Mouse (Mus musculus): ENCODE results near the gene D630003M21Rik.

Gene D630003M21Rik

DNA sequence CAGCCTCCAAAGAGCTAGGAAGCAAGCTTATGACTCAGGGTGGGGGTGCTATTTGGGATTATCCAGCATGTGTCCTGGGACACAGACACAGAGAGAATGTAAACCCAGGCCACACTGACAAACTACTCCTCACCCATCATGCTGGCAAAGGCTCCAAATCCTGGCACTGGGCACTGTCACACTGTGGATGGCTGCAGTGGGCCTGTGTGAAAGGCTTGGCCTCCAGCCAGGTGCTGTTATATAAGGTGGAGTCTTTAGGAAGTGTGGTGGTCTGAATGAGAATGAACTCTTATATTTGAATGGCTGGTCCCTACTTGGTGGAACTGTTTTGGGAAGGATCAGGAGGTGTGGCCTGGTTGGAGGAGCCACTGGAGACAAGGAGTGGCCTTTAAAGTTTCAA lies 7.7 kb upstream of the D630003M21Rik start:
- no peak for DNase-seq (ENCODE audit: low read depth, low spot score)

DNA sequence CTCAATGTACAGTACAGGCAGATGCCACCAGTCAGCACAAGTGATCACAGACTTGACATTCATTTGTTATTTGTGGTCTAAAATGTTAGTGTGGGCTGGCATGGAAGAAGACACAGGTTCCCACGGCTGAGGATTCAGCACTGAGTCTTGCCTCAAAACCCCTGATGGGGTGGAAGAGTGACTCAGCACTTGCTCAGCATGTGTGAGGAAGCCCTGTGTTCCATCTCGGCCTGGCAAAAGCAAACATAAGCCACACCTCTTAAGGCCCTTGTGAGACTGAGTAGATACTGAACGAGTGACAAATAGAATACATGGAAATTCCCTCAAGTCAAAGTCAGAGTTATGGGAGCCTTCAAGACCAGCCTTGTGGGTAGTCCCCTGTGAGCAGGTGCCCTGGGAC lies 4.1 kb upstream of the D630003M21Rik start:
- DNase-seq (ENCODE audit: low read depth, low spot score) = no peak

DNA sequence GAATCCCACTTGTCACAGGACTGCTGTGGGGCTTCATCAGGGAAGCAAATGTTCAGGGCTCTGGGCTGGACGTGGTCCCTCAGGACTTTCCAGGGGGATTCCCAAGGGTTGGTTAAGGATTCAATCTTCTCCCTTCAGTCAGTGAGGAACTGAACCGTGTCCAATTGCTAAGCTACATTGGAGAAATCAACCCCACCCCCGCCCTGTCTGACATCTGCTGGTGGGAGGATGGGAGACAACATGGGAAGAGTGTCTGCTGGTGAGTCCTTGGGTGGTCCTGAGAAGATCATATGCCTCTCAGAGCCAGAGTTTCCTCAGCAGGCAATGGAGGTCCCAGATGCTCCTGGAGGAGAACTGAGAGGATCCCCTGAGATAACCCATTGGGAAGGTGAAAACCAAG lies 3.4 kb upstream of the D630003M21Rik start:
- no peak for DNase-seq (ENCODE audit: low read depth, low spot score)

DNA sequence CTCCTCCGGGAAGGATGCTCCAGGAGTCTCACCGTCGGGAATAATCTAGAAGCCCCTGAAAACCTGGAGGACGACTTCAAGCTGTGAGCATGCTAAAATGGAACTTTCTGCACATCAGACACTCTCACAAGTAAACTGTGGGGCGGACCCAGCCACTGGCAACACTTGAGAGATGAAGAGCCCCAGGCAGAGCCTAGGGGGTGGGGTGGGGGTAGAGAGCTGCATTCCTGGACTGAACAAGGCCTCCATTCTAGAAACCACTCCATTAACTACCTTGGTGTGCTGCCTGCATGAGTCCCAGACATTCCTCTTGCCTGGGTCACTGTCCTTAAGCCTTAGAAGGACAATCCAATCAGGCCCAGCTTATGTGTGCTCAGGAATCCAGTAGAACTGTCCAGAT lies 2.0 kb upstream of the D630003M21Rik start:
- DNase-seq (ENCODE audit: low read depth, low spot score) = no peak

DNA sequence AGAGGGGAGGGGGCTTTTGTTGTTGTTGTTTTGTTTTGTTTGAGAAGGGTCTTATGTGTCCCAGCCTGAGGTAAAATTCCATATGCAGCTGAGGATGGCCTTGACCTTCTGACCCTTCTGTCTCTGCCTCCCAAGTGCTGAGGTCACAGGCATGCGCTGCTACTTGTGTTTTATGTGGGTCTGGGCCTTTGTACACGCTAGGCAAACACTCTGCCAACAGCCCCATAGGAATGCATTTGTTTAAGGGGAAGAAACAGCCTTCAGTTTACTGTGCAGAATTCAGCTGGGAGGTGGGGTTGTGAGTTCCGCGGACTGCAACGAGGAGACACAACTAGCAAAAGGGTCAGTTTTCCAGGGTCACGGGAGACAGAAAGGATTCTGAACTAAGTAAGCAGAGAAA lies 1.6 kb upstream of the D630003M21Rik start:
- no peak for DNase-seq (ENCODE audit: low read depth, low spot score)

DNA sequence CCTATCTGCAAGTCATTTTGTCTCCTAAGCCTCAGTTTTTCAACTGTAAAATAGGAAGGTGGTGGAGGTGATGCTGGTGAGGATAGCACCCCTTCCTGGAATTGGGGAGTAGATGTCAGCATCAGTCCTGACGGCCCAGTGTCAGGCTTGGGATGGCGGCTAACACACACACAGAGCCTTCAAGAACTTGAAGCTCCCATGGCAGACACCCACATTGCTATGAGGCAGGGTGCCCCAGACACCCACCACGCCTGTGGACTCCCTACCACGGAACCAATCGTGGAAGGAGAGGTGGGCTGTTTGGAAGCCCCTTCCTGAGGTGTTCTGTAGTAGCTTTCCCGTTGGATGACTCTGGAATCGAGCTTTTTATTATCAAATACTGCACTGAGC lies 476 bp upstream of the D630003M21Rik start:
- no peak for DNase-seq (ENCODE audit: low read depth, low spot score)

DNA sequence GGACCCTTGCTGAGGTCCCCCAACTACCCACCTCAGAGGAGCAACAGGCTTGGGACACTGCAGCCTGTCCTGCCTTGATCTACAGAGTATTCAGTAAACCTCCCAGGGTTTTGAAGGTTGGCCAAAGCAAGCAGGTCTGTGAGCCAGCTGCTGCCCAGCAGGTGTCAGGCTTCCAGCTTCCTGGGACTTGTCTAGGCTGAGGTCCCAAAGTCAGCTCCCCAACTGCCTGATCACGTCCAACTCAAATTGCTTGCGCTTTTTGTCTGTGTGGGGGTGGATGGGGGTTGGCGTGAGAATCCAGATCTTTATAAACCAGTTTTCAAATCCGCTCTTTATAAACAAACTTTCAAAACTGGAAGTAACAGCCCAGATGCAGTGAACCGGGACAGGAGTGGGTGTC lies 3.7 kb downstream of the D630003M21Rik start:
- peak; percentile 73 for DNase-seq (ENCODE audit: low read depth, low spot score)

DNA sequence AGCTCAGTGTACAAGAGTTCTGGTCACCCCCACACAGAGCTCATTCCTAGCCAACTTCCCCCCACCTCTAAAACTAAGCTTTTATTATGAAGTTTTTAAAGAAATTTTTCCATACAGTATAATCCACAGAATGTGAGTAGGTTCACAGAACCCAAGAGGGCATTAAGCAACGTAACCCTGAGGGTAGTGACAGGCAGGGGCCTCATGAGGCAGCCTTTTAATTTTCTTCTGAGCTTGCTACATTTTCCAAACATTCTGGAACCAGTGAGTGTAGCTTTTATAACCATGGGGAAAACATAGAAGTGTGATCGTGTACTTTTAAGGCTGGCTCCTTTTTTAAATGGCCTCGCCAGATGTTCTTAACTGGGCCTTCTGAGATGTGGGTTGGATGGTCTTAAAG lies 5.5 kb downstream of the D630003M21Rik start:
- DNase-seq (ENCODE audit: low read depth, low spot score) = no peak

DNA sequence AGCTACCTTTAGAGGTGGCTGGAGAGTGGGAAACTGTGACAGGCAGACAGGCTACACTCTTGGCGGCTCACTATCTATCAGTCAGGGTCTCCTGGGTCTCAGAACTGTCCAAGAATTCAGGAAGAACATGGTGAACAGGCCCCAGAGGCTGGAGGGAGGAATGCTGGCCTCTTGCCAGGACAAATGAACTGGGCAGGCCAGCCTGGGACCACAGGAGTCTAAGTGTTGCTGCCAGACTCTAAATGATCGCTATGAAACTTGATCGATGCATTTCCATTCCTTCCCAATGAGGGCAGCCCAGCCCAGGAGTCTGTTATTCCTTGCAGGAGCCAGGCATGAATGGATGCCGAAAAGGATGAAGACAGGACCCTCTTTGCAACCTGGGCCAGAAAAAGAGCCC lies 6.4 kb downstream of the D630003M21Rik start:
- DNase-seq (ENCODE audit: low read depth, low spot score) = peak; percentile 71

DNA sequence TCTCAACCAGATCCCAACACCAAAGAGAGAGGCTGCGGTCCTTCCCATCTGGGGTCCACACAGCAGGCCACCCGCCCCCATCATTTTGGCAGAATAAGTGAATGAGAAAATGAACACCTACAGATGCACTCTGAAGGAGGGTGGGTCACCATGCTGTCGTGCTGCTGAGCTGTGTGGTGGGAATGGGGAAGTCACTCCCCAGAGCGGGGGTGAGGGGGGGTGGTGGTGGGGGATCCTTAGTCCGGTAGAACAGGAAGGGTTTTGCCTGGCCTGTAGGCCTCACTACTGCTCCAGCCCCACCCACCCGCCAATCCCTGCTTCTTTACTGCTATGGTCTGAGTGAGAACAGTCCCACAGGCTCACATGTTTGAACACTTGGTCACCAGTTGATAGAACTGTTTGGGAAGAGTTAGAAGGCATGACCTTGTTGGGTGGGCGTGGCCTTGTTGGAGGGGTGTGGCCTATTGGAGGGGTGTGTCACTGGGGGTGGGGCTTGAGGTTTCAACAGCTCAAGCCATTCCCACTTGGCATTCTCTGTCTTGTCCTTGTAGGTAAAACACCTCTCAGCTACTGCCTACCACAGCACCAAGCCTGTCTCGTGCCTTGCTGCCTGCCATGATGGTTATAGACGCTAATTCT lies 7.5 kb downstream of the D630003M21Rik start:
- no peak for DNase-seq (ENCODE audit: low read depth, low spot score)

DNA sequence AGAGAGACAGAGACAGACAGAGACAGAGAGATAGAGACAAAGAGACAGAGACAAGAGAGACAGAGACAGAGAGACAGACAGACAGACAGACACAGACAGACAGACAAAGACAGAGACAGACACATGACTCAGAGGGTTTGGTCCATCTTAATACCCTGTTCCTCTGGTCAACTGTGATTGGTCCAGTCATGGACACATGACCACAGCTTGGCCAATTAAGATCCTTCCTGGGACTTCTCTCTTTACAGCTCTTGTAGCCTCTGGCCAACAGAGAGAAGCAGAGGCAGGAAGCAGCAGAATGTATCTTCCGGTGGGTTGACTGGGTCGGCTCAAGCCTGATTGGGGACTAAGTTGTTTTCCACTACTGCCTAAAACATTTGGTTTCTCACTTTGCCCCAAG lies 9.5 kb downstream of the D630003M21Rik start:
- no peak for DNase-seq (ENCODE audit: low read depth, low spot score)

DNA sequence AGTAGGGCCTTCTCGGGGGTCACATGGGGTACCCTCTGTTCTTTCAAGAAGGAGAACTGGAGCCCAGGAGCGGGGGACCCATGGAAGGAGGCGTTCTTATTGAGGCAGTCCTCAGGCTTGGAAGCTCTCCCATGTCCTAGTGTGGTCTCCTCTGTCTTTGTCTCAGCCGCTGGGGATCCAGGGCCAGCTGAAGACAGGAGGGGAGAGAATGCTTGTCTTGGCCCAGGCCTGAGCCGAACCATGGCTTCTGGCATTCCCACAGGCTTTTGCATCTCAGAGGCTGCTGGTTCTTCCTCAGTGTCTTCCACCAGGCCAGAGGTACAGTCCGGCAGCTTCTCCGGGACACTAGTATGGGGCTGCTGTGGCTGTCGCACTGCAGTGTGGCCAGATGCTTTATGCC lies 12.5 kb downstream of the D630003M21Rik start:
- no peak for DNase-seq (ENCODE audit: low read depth, low spot score)

DNA sequence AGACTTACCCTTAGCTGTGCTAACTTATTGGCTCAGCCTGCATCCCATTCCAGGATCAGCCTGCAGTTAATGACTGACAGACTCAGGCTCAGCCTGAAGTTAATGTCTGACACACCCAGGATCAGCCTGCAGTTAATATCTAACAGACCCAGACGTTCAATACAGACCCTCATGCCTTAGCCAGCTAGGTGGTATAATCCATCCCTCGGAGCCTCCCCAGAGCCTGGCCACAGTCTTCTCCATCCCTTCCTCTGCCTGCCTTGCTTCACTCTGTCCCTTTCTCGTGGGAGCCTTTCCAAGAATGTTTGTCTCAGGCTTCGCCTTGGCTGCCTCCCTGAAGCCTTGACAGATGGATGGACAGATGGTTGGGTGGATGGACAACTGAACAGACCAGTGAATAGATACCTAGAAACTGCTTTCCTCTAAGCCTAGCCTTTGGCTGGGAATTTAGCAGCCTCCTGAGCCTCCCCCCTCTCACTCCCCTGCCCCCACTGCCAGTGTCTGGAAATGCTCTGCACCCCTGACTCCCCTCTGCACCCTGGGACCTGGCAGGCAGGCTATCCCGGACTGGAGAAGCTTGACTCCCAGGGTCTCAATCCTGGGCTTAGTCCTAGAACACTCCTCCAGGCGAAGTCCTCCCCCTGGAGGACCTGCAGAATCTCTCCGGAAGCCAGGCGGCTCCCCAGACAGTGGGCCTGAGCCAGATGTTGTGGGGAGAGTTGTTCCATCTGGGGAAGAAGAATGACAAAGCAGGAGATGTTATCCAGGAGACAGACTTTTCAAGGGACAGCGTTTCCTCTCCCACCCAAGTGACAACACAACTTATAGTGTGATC lies 13.5 kb downstream of the D630003M21Rik start:
- peak; percentile 37 for DNase-seq (ENCODE audit: low read depth, low spot score)

DNA sequence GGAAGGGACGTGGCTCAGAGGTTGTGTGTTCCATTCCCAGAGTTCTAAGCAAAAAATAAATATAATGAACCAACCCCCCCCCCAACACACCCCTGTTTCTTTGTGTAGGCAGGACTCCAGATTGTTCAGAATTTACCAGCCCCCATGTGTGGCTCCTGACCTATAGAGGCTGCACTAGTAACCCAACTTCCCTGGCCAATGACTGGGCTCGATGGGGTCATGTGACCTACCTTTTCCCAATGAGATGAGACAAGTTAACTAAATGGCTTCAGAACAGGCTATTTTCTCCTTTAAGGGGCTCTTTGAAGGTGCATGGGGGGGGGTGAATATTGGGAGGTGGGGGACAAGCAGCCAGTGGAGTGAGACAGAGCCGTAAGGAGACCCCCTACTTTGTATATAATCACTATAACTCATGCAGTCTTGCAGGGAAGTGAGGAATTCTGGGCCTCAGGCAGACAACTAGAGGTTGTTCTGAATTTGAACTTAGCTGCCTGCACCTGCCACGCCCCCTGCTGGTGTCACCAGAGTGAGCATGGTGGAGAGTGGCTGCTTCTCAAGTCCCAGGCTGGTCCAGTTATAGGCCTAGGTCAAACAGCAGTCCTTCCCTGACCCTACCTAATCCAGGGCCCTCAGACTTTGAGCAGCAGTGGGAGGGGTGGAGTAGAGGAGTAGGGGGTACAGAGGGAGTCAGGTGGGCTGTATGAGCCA lies 17.1 kb downstream of the D630003M21Rik start:
- no peak for DNase-seq (ENCODE audit: low read depth, low spot score)

DNA sequence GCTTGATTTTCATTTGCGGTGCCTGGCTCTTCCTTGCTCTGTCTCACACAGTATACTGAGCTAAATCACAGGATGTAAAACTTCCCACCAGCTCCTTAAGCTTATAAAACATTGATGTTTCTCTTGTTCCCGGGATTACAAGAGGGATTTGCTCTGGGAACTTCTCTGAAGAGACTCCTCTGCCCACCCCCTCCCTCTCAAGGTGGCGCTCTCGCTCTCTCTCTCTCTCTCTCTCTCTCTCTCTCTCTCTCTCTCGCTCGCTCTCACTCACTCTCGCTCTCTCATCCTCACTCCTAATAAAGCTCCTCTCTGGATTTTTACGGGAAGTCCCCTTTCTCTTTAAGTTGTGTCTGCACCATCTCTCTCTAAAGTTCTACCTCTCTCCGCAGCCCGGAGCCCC lies 18.1 kb downstream of the D630003M21Rik start:
- DNase-seq (ENCODE audit: low read depth, low spot score) = no peak

DNA sequence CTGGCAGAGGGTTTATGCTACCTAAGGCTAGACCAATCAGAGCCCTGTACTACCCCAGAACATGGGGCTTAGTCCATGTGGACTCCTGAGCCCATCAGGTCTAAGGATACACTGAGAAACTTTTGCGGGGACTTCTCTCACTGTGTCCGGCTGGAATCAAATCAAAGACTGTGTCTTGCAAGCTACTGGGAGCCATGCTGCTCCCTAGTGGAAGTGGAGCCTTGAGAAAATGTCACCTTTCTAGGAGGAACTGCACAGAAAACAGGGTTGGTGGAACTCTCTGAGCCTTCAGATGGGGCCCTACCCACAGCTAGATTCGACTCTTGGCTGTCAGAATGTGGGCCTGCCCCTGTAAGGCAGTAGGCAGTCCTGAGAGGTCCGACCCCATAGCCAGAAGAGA lies 18.5 kb downstream of the D630003M21Rik start:
- DNase-seq (ENCODE audit: low read depth, low spot score) = no peak

DNA sequence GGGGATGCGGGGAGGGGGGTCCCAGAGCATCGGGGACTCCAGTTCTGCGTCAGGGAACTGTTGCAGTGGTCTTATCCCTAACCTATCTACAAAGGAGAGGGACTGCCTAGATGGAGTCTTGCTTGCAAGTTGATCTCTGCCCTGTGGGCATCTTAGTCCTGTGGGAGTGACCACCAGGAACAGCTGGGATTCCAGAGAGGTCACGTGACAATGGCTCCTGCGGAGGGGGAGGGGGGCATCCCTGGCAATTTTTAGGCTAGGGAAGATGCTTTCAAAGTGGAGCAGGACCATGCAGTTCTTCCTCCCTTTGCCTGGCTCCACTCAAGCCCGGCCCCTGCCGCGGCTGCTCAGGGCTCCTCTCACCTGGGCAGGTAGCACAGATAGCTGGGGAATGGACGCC lies 19.2 kb downstream of the D630003M21Rik start:
- no peak for DNase-seq (ENCODE audit: low read depth, low spot score)

DNA sequence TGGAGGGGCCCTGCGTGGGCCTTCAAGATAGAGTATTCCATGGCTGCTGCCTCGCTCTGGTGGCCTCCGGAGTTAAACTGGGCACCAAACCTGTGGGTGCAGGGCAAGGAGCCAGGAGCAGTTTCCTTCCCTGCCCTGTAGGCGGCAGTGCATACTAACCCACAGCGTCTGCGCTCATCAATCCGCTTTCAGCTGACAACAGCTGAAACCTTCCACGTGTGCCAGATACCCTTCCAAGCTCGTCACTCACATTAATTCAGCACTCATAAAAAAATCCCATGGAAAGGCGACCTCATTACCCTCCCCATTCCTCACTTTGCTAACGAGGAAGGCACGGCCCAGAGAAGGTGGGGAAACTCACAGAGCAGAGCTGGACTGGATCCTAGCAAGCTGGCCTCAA lies 21.2 kb downstream of the D630003M21Rik start:
- DNase-seq (ENCODE audit: low read depth, low spot score) = peak; percentile 68

DNA sequence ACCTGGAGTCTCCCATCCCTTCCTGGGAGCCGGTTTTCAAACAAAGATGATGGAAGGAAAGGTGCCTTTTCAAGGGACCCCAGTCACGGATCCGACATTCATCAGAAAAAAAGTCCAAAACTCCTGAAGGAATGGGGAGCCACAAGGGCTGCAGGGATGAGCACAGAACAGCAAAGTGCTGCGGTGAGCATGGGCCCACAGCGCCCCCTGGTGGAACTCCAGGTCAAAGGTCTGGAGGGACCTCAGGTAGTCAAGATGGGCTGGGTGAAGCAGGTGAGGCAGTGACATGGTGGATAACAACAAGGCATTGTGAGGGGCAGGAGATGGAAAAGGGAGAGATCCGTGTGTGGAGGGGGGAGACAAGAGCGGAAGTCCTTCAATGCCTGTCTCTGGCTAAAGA lies 24.9 kb downstream of the D630003M21Rik start:
- no peak for DNase-seq (ENCODE audit: low read depth, low spot score)

DNA sequence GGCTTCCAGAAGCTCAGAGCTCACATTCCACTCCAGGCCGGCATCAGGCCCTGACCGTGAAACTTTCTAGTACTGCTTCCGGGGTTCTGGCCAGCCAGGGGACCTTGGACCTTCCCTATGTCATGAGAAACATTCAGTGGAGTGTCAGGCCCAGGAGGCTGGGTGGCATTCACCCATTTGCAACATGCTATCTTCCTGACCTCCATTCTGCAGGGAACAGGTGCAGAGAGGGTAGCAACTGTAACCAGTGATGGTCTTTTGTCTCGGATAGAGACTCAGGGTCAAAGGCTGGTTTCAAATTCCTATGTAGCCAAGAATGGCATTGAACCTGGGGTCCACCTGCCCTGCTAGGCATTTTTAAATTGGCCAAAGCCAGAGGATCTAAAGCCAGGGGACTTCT lies 25.3 kb downstream of the D630003M21Rik start:
- DNase-seq (ENCODE audit: low read depth, low spot score) = no peak

DNA sequence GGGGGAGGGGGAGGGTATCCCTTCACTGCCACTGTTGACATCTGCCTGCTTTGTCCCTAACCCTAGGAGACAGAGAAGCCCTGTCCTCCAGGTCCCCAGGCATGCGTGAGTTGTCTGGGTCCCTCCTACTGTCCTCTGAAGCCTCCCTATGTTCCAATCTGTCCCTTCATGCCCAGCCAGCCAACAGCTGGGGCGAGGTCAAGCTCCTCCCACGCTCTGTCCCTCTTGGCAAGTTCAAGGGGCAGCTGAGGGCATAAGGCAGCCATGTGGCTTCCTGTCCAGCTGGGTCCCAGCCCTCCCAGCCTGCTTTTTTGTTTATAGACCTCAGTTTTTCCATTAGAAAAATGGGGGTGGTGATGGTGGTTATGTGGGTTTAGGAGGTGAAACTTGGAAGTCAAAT lies 29.7 kb downstream of the D630003M21Rik start:
- DNase-seq (ENCODE audit: low read depth, low spot score) = no peak

DNA sequence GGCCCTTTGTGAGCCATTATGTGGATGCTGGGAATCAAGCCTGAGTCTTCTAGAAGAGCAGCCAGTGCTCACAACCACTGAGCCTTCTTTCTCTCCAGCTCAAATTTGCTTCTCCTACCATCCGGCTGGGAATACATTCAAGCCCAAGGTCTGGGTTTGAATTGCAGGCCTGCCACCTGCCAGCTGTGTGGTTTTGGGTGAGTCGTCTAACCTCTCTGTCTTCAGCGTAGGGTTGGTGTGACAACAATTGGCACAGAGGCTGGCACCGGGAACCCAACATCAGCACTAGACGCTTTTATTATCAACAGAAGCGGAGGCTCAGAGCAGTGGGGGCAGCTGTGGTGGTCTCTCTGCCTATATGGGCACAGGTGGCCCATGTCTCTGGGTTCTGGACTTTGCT lies 30.2 kb downstream of the D630003M21Rik start:
- DNase-seq (ENCODE audit: low read depth, low spot score) = no peak

DNA sequence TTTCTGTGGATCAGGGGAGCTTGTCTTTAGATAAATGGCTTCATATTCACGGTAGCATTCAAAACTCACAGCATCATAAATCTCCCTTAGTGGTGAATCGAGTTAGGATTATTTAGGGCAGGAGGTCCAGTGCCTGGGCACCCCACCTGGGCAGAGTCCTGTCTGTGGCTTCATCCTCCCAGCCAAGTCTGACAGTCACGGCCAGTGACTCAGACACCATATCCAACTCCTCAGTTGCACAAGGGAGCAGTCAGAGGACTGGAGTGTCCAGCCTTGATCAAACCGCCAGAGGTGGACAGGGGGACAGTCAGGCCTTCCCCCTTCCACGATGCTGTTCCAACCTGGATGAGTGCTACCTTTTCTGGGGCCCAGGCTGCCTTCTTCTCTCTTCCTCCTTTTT lies 31.1 kb downstream of the D630003M21Rik start:
- DNase-seq (ENCODE audit: low read depth, low spot score) = no peak
